Mouse (Mus musculus) kidney, adult 2 months (tissue): ENCODE measurements around the gene Tmed2.

ENCODE experiments used
- CTCF ChIP-seq: fragments of 200-500 bp; conservative IDR thresholded peaks from 2 replicates; pipeline ENCODE4 v1.5.1; 2011; ENCODE audit warnings: low read depth, mild to moderate bottlenecking, control low read depth, low read length, moderate library complexity, mixed read lengths; ENCODE audit not compliant: insufficient read depth, insufficient read length
- POLR2A ChIP-seq: fragments of 200-500 bp; IDR thresholded peaks from one replicate; pipeline ENCODE4 v1.6.1; 2011; ENCODE audit warnings: low read depth, low read length, control low read depth

DNA sequence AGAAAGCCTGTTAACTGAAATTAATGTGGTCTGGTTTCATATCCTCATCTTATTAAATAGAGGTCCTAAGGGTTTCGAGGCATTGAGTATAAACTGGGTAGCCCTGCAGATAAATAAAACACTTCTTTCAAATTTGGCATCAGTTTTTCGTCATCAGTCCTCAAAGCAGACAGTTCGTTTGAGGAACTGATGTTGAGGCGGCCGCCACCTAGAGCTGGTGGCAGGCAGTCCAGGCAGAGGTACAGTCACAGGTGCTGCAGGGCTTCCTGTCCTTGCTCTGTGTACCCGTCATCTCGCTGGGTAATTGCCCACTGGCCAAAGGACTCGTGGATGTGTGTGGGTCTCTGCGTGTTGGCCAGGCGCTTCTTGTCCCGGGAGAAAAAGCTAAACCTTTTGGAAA lies 47.0 kb upstream of the Tmed2 start:
- TF ChIP-seq CTCF (no peak), POLR2A (no peak)
